Mouse (Mus musculus): ENCODE measurements around the gene Bicd2. TPM values are rescaled to one million over a fixed set of nuclear protein-coding genes. Genes with fewer than 3 reads are reported as not detected.

The Bicd2 gene
- polyA plus RNA-seq, 1 experiment from 2014 or later, result 25.3 TPM

DNA sequence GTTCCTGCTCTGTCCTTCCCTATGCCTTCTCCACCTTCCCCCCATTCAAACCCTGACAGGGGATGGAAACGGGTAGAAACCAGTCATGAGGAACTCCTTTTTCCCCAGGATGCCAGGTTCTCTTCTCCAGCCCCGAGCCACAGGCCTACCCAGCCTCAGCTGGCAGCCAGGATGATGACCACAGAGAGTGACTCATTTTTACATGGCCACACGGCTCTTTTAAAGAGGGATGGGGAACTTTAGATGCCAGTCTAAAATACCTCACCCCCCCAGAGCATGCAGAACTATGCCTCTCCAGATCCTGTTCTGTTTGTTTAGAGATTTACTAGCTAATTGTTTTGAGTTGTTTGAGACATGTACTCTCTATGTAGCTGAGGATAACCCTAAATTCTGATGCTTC, 19.9 kb upstream of the Bicd2 start:
- no peaks in the 10 kb centered on the region for H3K27me3 ChIP-seq (replicated peaks; ENCODE audit: control insufficient read depth, insufficient read depth, low read length)
- no peaks in the 10 kb centered on the region for H3K9me3 ChIP-seq (ENCODE audit: control insufficient read depth, low read length)
- no peak overlapping the region for H3K4me3 ChIP-seq (ENCODE audit: low read length)
- H3K4me2 ChIP-seq (ENCODE audit: low read length), result no peak overlapping the region
- H3K4me1 ChIP-seq (ENCODE audit: control insufficient read depth, insufficient read depth, low read depth, low read length), result peaks cover 6% of the 10 kb centered on the region
- no peak overlapping the region for H3K27ac ChIP-seq (ENCODE audit: low read depth, low read length)
- H3K36me3 ChIP-seq (ENCODE audit: control insufficient read depth, insufficient read depth, low read length), result no peaks in the 10 kb centered on the region
- 63% methylated on average over 3 of the region's 3 CpGs for WGBS
- H3K9ac ChIP-seq (ENCODE audit: low read depth, low read length), result no peak overlapping the region
- ATAC-seq, result no peak

DNA sequence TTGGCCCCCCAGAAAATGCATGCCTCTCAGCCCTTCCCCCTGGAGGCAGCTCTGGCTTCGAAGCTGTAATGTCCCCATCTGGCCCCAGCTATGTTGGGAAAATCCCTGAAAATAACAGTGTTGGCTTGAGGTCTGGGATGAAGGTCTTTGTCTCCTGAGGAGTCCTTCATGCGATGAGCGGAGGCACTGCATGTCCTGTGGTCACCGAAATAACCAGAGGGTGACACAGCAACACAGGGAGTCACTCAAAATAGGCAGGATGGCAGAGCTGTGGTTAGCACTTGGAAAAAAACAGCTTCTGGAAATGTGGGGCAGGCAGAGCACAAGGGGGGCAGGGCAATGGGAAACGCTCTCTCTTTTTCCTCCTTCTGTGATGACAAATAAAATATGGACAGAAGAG, 19.2 kb upstream of the Bicd2 start:
- no peaks in the 10 kb centered on the region for H3K9me3 ChIP-seq (ENCODE audit: control insufficient read depth, low read length)
- no peak overlapping the region for H3K4me3 ChIP-seq (ENCODE audit: low read length)
- peaks cover 6% of the 10 kb centered on the region for H3K4me1 ChIP-seq (ENCODE audit: control insufficient read depth, insufficient read depth, low read depth, low read length)
- H3K9ac ChIP-seq (ENCODE audit: low read depth, low read length), result no peak overlapping the region
- ATAC-seq, result no peak
- H3K27me3 ChIP-seq (replicated peaks; ENCODE audit: control insufficient read depth, insufficient read depth, low read length), result no peaks in the 10 kb centered on the region
- H3K27ac ChIP-seq (ENCODE audit: low read depth, low read length), result no peak overlapping the region
- H3K36me3 ChIP-seq (ENCODE audit: control insufficient read depth, insufficient read depth, low read length), result no peaks in the 10 kb centered on the region
- no peak overlapping the region for H3K4me2 ChIP-seq (ENCODE audit: low read length)
- 78% methylated on average over 5 of the region's 5 CpGs for WGBS

DNA sequence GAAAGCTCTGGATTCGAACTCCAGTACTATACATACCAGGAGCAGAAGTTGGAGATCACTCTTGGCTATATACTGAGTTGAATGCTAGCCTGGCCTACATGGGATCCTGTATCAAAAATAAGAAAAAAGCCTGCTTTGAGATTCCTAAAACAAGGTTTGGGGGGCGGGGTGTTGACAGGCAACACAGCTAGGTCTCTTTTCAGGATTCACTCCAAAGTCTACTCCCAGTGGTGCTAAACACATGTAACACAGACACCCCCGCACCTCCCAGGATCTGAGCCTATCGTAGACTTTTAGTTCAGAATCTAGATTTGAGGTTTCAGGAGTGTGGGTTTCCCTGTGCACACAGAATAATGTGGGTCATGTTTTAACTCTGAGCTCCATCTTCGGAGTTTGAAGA, 18.6 kb upstream of the Bicd2 start:
- 91% methylated on average over 5 of the region's 5 CpGs for WGBS
- Histone ChIP-seq H3K4me2 (ENCODE audit: low read length) (no peak overlapping the region), H3K9ac (ENCODE audit: low read depth, low read length) (no peak overlapping the region), H3K27ac (ENCODE audit: low read depth, low read length) (no peak overlapping the region), H3K9me3 (ENCODE audit: control insufficient read depth, low read length) (no peaks in the 10 kb centered on the region), H3K4me3 (ENCODE audit: low read length) (no peak overlapping the region), H3K27me3 (replicated peaks; ENCODE audit: control insufficient read depth, insufficient read depth, low read length) (no peaks in the 10 kb centered on the region), H3K36me3 (ENCODE audit: control insufficient read depth, insufficient read depth, low read length) (no peaks in the 10 kb centered on the region), H3K4me1 (ENCODE audit: control insufficient read depth, insufficient read depth, low read depth, low read length) (peaks cover 6% of the 10 kb centered on the region)
- no peak for ATAC-seq

DNA sequence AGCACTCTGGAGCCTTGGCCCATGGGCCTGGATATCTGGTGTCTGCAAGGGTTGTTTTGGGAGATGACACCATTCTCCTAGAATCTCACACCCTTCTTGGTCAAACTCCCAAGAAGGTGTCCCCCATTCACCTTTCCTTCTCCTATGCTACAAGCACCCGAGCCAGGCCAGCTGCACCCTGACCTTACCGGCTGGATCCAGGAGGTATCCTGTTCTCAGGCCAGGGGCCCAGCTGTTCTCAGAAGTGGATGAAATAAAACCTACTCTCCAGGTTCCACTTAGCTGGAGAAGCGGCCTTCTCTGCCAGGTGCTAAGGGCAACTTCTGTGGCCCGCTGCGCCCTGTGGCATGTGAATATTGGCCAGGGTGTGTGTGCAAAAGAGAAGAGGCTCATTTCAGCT, 16.5 kb upstream of the Bicd2 start:
- no peak for ATAC-seq
- Histone ChIP-seq H3K4me2 (ENCODE audit: low read length) (no peak overlapping the region), H3K9me3 (ENCODE audit: control insufficient read depth, low read length) (no peaks in the 10 kb centered on the region), H3K4me1 (ENCODE audit: control insufficient read depth, insufficient read depth, low read depth, low read length) (peaks cover 6% of the 10 kb centered on the region), H3K27ac (ENCODE audit: low read depth, low read length) (no peak overlapping the region), H3K4me3 (ENCODE audit: low read length) (no peak overlapping the region), H3K27me3 (replicated peaks; ENCODE audit: control insufficient read depth, insufficient read depth, low read length) (no peaks in the 10 kb centered on the region), H3K36me3 (ENCODE audit: control insufficient read depth, insufficient read depth, low read length) (no peaks in the 10 kb centered on the region), H3K9ac (ENCODE audit: low read depth, low read length) (no peak overlapping the region)
- 87% methylated on average over 5 of the region's 5 CpGs for WGBS

DNA sequence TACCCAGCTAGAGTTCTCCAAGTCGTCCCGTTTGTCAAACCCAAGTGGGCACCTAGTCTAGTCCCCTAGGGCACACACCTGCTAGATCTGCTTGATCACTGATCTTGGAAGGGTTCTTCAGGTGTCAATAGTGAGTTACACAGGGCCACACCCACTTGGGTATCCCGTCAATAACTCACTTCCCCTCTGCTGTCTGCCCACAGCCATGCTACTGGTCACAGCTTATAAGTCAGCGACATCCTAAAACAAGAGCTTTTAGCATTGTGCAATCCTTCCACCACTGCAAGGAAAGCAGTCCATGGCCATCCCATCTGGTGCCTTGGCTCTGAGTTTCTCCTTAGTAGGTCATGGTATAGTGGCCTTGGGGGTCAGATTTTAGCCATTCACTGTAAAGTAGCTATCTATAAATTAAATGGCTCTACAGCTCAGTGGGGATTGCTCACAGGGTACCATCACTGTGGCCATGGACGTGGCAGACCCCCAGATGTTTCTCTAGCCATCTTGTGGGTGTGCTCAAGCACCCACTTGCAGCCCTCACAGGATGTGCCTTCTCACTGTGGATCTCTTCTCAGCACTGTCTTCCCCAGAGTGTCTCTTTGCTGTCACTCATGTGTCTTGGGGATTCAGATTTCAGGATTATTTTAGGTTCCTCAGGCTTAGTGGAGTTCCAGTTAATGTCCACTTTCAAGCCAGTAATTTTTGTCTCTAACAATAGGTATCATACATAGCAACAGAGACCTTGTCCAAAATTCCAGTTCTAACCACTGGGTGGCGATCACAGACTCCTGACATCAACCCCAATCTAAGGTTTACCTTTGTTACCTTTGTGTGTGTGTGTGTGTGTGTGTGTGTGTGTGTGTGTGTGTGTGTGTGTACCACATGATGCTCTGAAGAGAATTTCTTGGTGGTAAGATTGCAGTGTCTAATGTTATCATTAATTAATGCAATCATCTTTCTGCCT, 14.9 kb upstream of the Bicd2 start:
- 58% methylated on average over 6 of the region's 6 CpGs for WGBS
- ATAC-seq, result peak; percentile 79
- no peaks in the 10 kb centered on the region for H3K27me3 ChIP-seq (replicated peaks; ENCODE audit: control insufficient read depth, insufficient read depth, low read length)
- H3K27ac ChIP-seq (ENCODE audit: low read depth, low read length), result no peak overlapping the region
- no peak overlapping the region for H3K4me2 ChIP-seq (ENCODE audit: low read length)
- no peaks in the 10 kb centered on the region for H3K36me3 ChIP-seq (ENCODE audit: control insufficient read depth, insufficient read depth, low read length)
- H3K4me3 ChIP-seq (ENCODE audit: low read length), result no peak overlapping the region
- no peaks in the 10 kb centered on the region for H3K9me3 ChIP-seq (ENCODE audit: control insufficient read depth, low read length)
- no peak overlapping the region for H3K9ac ChIP-seq (ENCODE audit: low read depth, low read length)
- H3K4me1 ChIP-seq (ENCODE audit: control insufficient read depth, insufficient read depth, low read depth, low read length), result no peaks in the 10 kb centered on the region

DNA sequence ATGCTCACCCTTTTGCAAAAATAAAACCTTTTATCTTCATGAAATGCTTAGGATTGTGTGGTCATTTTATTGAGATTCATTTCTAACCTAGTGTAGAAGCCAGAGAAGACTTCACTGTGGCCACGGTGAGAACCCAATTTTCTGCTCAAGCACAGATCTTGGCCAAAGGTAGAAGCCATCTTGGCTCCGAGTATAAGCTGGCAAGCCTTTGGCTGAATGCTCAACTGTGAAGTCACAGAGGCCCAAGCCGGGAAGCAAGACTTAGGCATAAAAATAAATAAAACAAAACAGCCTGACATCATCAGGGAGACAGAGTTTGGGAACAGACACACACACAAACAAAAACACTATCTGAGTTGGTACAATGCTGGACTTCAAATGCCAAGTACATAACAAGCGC, 13.3 kb upstream of the Bicd2 start:
- Histone ChIP-seq H3K36me3 (ENCODE audit: control insufficient read depth, insufficient read depth, low read length) (no peaks in the 10 kb centered on the region), H3K27me3 (replicated peaks; ENCODE audit: control insufficient read depth, insufficient read depth, low read length) (no peaks in the 10 kb centered on the region), H3K4me1 (ENCODE audit: control insufficient read depth, insufficient read depth, low read depth, low read length) (no peaks in the 10 kb centered on the region), H3K4me2 (ENCODE audit: low read length) (no peak overlapping the region), H3K9ac (ENCODE audit: low read depth, low read length) (no peak overlapping the region), H3K27ac (ENCODE audit: low read depth, low read length) (no peak overlapping the region), H3K4me3 (ENCODE audit: low read length) (no peak overlapping the region), H3K9me3 (ENCODE audit: control insufficient read depth, low read length) (no peaks in the 10 kb centered on the region)
- no peak for ATAC-seq
- 72% methylated on average over 4 of the region's 4 CpGs for WGBS

DNA sequence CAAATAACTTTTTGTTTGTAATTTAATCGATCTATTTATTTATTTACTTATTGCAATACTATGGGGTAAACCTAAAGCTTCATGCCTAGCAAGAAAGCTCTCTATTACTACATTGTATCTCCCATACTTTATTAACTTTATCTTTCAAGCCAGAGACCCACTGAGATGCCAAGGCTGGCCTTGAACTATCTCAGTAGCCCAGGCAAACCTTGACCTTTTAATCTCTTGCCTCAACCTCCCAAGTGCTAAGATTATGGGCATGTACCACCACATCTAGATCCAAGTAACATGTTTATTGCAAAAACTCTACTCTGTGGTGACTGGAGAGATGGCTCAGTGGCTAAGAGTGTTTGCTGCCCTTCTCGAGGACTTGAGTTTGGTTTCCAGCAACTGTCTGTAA, 8.1 kb upstream of the Bicd2 start:
- Histone ChIP-seq H3K4me1 (ENCODE audit: control insufficient read depth, insufficient read depth, low read depth, low read length) (no peaks in the 10 kb centered on the region), H3K9me3 (ENCODE audit: control insufficient read depth, low read length) (no peaks in the 10 kb centered on the region), H3K9ac (ENCODE audit: low read depth, low read length) (no peak overlapping the region), H3K27me3 (replicated peaks; ENCODE audit: control insufficient read depth, insufficient read depth, low read length) (no peaks in the 10 kb centered on the region), H3K36me3 (ENCODE audit: control insufficient read depth, insufficient read depth, low read length) (no peaks in the 10 kb centered on the region), H3K4me3 (ENCODE audit: low read length) (no peak overlapping the region), H3K4me2 (ENCODE audit: low read length) (no peak overlapping the region), H3K27ac (ENCODE audit: low read depth, low read length) (no peak overlapping the region)
- ATAC-seq, result no peak
- WGBS, result 84% methylated on average over 2 of the region's 2 CpGs

DNA sequence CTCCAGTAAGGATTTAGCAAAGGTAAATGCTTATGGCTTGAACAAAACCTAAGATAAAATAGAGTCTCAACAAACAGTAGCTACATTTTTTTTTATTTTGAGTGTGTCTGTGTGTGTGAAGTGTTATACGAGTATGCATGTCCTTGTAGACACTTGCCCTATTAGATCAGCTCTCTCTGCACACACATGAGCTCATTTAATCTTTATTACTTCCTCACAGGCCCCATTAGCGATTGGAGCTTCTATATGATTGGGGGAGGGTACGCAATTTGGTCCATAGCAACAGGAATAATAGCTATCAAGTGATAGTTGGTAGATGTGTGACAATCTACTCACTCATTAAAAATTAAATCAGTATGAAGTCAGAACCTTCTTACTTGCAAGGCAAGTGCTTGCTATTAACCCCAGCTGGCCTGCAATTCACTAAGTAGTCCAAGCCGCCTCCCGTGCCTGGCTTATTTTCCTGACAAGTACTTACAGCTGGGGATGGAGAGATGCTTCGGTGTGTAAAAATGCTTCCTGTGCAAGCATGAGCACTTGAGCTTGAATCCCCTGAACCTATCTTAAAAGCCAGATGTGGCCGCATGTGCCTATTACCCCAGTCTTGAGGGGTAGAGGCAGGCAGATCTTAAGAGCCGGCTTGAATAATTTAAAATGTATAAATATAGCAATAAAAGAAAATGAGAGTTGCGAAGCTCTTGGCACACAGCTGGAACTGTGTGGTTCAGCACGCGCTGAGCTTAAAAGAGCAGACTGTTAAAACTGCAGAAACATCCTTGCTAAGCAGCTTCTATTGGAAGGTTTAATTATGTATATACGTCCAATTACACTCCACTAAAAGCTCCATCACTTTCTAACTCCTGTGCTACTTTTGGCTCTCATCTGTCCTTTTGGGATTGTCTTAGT, 6.1 kb upstream of the Bicd2 start:
- no peak overlapping the region for H3K4me3 ChIP-seq (ENCODE audit: low read length)
- H3K27ac ChIP-seq (ENCODE audit: low read depth, low read length), result no peak overlapping the region
- no peak overlapping the region for H3K9ac ChIP-seq (ENCODE audit: low read depth, low read length)
- no peak overlapping the region for H3K4me2 ChIP-seq (ENCODE audit: low read length)
- no peaks in the 10 kb centered on the region for H3K36me3 ChIP-seq (ENCODE audit: control insufficient read depth, insufficient read depth, low read length)
- ATAC-seq, result peak; percentile 52; the same call in 1 of the 2 replicates
- WGBS, result 78% methylated on average over 12 of the region's 12 CpGs
- H3K9me3 ChIP-seq (ENCODE audit: control insufficient read depth, low read length), result no peaks in the 10 kb centered on the region
- peaks cover 4% of the 10 kb centered on the region for H3K4me1 ChIP-seq (ENCODE audit: control insufficient read depth, insufficient read depth, low read depth, low read length)
- H3K27me3 ChIP-seq (replicated peaks; ENCODE audit: control insufficient read depth, insufficient read depth, low read length), result no peaks in the 10 kb centered on the region

DNA sequence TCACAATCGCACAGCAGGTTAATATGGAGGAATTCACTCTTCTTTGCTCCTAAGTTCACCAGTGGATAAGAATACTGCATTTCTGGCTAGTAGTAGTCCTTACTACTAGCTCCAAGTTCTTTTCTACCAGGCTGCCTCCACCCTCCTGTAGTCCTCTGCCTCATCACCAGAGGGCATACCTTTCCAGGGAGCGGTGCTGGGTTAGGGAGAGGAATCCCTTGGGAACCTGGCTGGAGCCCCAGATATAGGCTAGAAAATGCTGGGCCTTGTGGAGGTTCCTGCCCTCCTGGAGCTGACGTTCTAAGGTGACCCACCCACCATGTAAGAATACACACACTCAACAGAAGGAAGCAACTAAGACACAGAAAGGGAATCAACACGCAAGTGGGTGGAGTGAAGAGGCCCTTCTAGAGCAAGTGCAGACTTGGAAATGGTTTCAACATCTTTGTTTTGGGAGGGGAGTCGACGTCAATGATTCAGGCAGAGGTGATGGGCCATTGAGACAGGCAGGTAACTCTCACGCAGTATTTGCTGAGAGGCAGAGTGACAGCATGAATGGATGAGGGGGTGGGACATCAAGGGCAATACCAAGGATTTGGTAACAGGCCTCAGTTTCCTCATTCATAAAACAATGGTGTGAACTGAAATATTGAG, 2.4 kb upstream of the Bicd2 start:
- no peak for ATAC-seq
- H3K4me2 ChIP-seq (ENCODE audit: low read length), result no peak overlapping the region
- 79% methylated on average over 7 of the region's 7 CpGs for WGBS

More for the DNA sequence above, 2.4 kb upstream of the Bicd2 start:
- H3K9me3 ChIP-seq (ENCODE audit: control insufficient read depth, low read length), result no peaks in the 10 kb centered on the region
- no peak overlapping the region for H3K9ac ChIP-seq (ENCODE audit: low read depth, low read length)
- no peak overlapping the region for H3K4me3 ChIP-seq (ENCODE audit: low read length)
- H3K36me3 ChIP-seq (ENCODE audit: control insufficient read depth, insufficient read depth, low read length), result no peaks in the 10 kb centered on the region
- no peak overlapping the region for H3K27ac ChIP-seq (ENCODE audit: low read depth, low read length)
- peaks cover 24% of the 10 kb centered on the region for H3K4me1 ChIP-seq (ENCODE audit: control insufficient read depth, insufficient read depth, low read depth, low read length)
- H3K27me3 ChIP-seq (replicated peaks; ENCODE audit: control insufficient read depth, insufficient read depth, low read length), result no peaks in the 10 kb centered on the region

All from hindbrain, embryonic 16.5 days (tissue).